Mouse (Mus musculus): Measurements from ENCODE around the gene Rabggtb. TPM values are rescaled to one million over a fixed set of nuclear protein-coding genes. Genes with fewer than 3 reads are reported as not detected.

Gene Rabggtb
- 14.2 and 20.0 TPM in 2 replicates for polyA plus RNA-seq (2012)

GRCm38 (mm10) chr3:153912546-153913509 lies at the start of gene Rabggtb:
TSS of gene Rabggtb (minus strand) at chr3:153913009.

GRCm38 (mm10) chr3:153944335-153944990 lies 31.7 kb upstream of the Rabggtb start, which contains the start of gene Acadm:
TSS of gene Acadm (minus strand) at chr3:153944632.

GRCm38 (mm10) chr3:153906136-153906871 lies 6.5 kb downstream of the Rabggtb start, which contains the start of gene Msh4:
TSS of gene Msh4 (minus strand) at chr3:153906138.

Other genes with a start within 250 kb of the Rabggtb start
- 0.44 and 0.45 TPM in 2 replicates for gene St6galnac3, start 187.8 kb downstream of the Rabggtb start, polyA plus RNA-seq (2012)
- 0.02 TPM in 1 of 2 replicates, not detected in the other for gene Asb17, start 68.8 kb downstream of the Rabggtb start, polyA plus RNA-seq (2012)
- not detected in 2 replicates for gene Msh4, start 6.9 kb downstream of the Rabggtb start, polyA plus RNA-seq (2012)
- gene Acadm, start 31.6 kb upstream of the Rabggtb start, polyA plus RNA-seq (2012), result 10.5 and 13.7 TPM in 2 replicates
- not detected in 2 replicates for gene Slc44a5, start 60.4 kb upstream of the Rabggtb start, polyA plus RNA-seq (2012)